Mouse (Mus musculus): Measurements from ENCODE around the gene Scn4a. TPM values are rescaled to one million over a fixed set of nuclear protein-coding genes. Genes with fewer than 3 reads are reported as not detected.
A peak's percentile ranks its signal among the peaks of the same experiment; 100 is the strongest.

The Scn4a gene
- polyA plus RNA-seq, 1 experiment from 2014 or later, result 0.05 TPM

- no peak for TF ChIP-seq CTCF (IDR thresholded peaks at IDR 0.05; ENCODE audit: low read depth)
Observed at GRCm38 (mm10) chr11:106390757-106391156, 37.7 kb upstream of the Scn4a start.

DNA sequence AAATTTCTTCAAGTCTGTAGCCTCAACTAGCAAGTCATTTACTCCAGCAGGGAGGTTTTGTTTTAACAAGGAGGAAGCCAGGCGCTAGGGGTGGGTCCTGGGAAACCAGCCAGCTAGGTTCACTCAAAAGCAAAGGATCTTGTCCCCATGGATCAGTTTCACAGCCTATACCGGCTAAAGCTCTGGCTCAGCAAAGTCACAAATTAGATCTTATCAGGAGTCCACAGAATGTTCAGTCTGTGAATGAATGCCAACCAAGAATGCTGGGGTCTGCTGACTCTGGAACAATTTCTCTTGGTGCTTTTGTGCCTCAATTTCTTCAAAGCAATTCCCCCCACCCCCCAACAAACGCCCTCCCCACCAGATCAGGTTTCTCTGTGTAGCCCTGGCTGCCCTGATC, 36.5 kb upstream of the Scn4a start:
- Histone ChIP-seq H3K27ac (ENCODE audit: low read depth) (no peak overlapping the region), H3K9ac (no peak overlapping the region), H3K4me3 (ENCODE audit: low read depth, low read length) (no peak overlapping the region), H3K4me1 (ENCODE audit: insufficient read depth) (0 out of 2 replicates have a peak, but pooled peaks cover 3% of the 10 kb centered on the region), H3K4me2 (no peak overlapping the region), H3K9me3 (ENCODE audit: low read depth, low read length) (no peaks in the 10 kb centered on the region), H3K36me3 (ENCODE audit: insufficient read depth) (no peaks in the 10 kb centered on the region), H3K27me3 (ENCODE audit: insufficient read depth, low read length) (no peaks in the 10 kb centered on the region)
- peak; percentile 50 for DNase-seq
- no peak for ATAC-seq (ENCODE audit: insufficient read depth)
- WGBS, result 10% methylated on average over 3 of the region's 3 CpGs
- no peak for TF ChIP-seq CTCF (IDR thresholded peaks at IDR 0.05; ENCODE audit: low read depth)

More at GRCm38 (mm10) chr11:106390757-106391156, 37.7 kb upstream of the Scn4a start:
- WGBS, result 33% methylated on average over 3 of the region's 3 CpGs
- ATAC-seq (ENCODE audit: insufficient read depth) (peak; percentile 39; the same call in 1 of the 2 replicates), DNase-seq (peak; percentile 20)
- H3K4me1 ChIP-seq (ENCODE audit: insufficient read depth), result 0 out of 2 replicates have a peak, but pooled peaks cover 3% of the 10 kb centered on the region
- H3K36me3 ChIP-seq (ENCODE audit: insufficient read depth), result no peaks in the 10 kb centered on the region
- no peak overlapping the region for H3K9ac ChIP-seq
- no peaks in the 10 kb centered on the region for H3K9me3 ChIP-seq (ENCODE audit: low read depth, low read length)
- no peak overlapping the region for H3K4me3 ChIP-seq (ENCODE audit: low read depth, low read length)
- no peak overlapping the region for H3K4me2 ChIP-seq
- H3K27me3 ChIP-seq (ENCODE audit: insufficient read depth, low read length), result no peaks in the 10 kb centered on the region
- H3K27ac ChIP-seq (ENCODE audit: low read depth), result no peak overlapping the region

DNA sequence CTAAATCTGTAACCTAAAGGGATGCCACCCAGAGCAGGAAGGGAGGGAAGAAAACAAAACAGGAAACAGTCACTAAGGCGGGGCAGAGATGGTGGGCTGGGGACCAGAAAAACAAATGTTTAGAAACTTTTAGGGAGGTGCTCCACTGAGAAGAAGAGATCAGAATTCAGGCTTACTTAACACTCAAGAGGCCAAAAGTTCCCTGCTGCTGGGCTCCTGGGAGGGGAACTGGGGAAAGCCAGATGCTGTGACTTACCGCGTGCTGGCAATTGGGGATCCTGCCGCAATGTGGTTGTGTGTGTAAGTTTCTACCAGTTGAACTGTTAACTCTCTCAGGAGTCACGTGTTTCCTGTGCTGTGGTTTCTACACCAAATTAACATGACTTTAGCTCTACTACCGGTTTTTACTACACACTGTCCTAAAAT, 34.7 kb upstream of the Scn4a start, which contains the start of gene Icam2:
TSS of gene Icam2 (minus strand) at position 285 of the 426 bp plus-strand sequence.
- H3K4me2 ChIP-seq, result no peak within 1 kb of the TSS

DNA sequence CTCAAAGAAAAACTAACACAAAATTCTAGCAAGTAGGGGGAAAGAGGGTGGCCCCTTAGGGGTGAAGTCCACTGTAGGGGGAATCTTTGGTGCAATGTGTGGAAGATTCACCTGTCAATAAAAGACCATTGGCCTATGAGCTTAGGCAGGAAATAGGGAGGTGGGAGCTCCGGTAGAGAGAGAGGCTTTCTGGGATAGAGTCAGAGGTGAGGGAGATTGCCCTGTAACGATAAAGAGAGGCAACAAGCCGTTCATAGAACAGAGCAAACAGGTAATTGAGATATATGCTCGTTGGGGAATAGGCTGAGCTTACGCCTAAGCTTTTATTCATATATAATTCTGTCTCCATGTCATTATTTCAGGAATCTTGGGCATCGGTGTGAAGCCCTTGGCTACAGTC, 33.9 kb upstream of the Scn4a start:
- ATAC-seq (ENCODE audit: insufficient read depth) (no peak), DNase-seq (no peak)
- H3K36me3 ChIP-seq (ENCODE audit: insufficient read depth), result no peaks in the 10 kb centered on the region
- H3K4me2 ChIP-seq, result no peak overlapping the region
- H3K4me3 ChIP-seq (ENCODE audit: low read depth, low read length), result no peak overlapping the region
- H3K4me1 ChIP-seq (ENCODE audit: insufficient read depth), result 0 out of 2 replicates have a peak, but pooled peaks cover 3% of the 10 kb centered on the region
- WGBS, result 60% methylated on average over 6 of the region's 6 CpGs
- no peaks in the 10 kb centered on the region for H3K27me3 ChIP-seq (ENCODE audit: insufficient read depth, low read length)
- no peak for TF ChIP-seq CTCF (IDR thresholded peaks at IDR 0.05; ENCODE audit: low read depth)
- no peaks in the 10 kb centered on the region for H3K9me3 ChIP-seq (ENCODE audit: low read depth, low read length)
- H3K9ac ChIP-seq, result no peak overlapping the region
- H3K27ac ChIP-seq (ENCODE audit: low read depth), result no peak overlapping the region

More for the DNA sequence above, 34.7 kb upstream of the Scn4a start, which contains the start of gene Icam2:
- 0 out of 2 replicates have a peak, but pooled peaks cover 3% of the 10 kb centered on the region for H3K4me1 ChIP-seq (ENCODE audit: insufficient read depth)
- H3K27ac ChIP-seq (ENCODE audit: low read depth), result no peak within 1 kb of the TSS
- TF ChIP-seq CTCF (IDR thresholded peaks at IDR 0.05; ENCODE audit: low read depth), result no peak
- no peaks in the 10 kb centered on the region for H3K9me3 ChIP-seq (ENCODE audit: low read depth, low read length)
- no peak for ATAC-seq (ENCODE audit: insufficient read depth)
- no peak within 1 kb of the TSS for H3K4me3 ChIP-seq (ENCODE audit: low read depth, low read length)
- H3K9ac ChIP-seq, result no peak within 1 kb of the TSS
- peak; percentile 19 for DNase-seq
- 65% methylated on average over 6 of the region's 6 CpGs for WGBS
- H3K36me3 ChIP-seq (ENCODE audit: insufficient read depth), result no peaks in the 10 kb centered on the region
- H3K27me3 ChIP-seq (ENCODE audit: insufficient read depth, low read length), result no peaks in the 10 kb centered on the region

DNA sequence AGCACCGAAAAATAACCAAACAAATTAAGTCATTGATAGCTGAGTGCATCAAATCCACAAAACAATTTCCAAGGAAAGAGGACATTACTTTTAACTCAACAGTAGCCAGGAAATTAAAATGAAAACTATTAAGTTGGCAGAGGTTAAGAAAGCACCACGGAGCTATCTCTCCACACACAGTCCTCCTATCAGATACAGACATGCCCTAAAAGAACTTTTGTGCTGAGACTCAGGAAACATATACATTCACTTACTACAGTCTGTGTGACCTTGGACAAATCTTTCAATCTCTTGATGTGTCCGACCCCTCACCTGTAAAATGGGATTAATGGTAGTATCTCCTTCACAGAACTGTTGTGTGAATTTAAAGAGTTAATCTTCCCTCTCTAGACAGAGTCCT, 33.3 kb upstream of the Scn4a start:
- WGBS, result 82% methylated on average over 3 of the region's 3 CpGs
- Histone ChIP-seq H3K4me1 (ENCODE audit: insufficient read depth) (0 out of 2 replicates have a peak, but pooled peaks cover 3% of the 10 kb centered on the region), H3K4me2 (no peak overlapping the region), H3K36me3 (ENCODE audit: insufficient read depth) (no peaks in the 10 kb centered on the region), H3K4me3 (ENCODE audit: low read depth, low read length) (no peak overlapping the region), H3K9me3 (ENCODE audit: low read depth, low read length) (no peaks in the 10 kb centered on the region), H3K9ac (no peak overlapping the region), H3K27me3 (ENCODE audit: insufficient read depth, low read length) (no peaks in the 10 kb centered on the region), H3K27ac (ENCODE audit: low read depth) (no peak overlapping the region)
- ATAC-seq (ENCODE audit: insufficient read depth), result no peak
- no peak for TF ChIP-seq CTCF (IDR thresholded peaks at IDR 0.05; ENCODE audit: low read depth)
- DNase-seq, result no peak

GRCm38 (mm10) chr11:106383051-106383790, 30.1 kb upstream of the Scn4a start:
- no peak overlapping the region for H3K4me3 ChIP-seq (ENCODE audit: low read depth, low read length)
- H3K27me3 ChIP-seq (ENCODE audit: insufficient read depth, low read length), result no peaks in the 10 kb centered on the region
- ATAC-seq (ENCODE audit: insufficient read depth), result no peak
- H3K9me3 ChIP-seq (ENCODE audit: low read depth, low read length), result no peaks in the 10 kb centered on the region
- no peak overlapping the region for H3K9ac ChIP-seq
- H3K36me3 ChIP-seq (ENCODE audit: insufficient read depth), result no peaks in the 10 kb centered on the region
- H3K4me2 ChIP-seq, result no peak overlapping the region
- peak overlapping the region; percentile 79 for H3K27ac ChIP-seq (ENCODE audit: low read depth)
- no peaks in the 10 kb centered on the region for H3K4me1 ChIP-seq (ENCODE audit: insufficient read depth)
- no peak for TF ChIP-seq CTCF (IDR thresholded peaks at IDR 0.05; ENCODE audit: low read depth)
- WGBS, result 71% methylated on average over 6 of the region's 6 CpGs
- peak; percentile 20 for DNase-seq

DNA sequence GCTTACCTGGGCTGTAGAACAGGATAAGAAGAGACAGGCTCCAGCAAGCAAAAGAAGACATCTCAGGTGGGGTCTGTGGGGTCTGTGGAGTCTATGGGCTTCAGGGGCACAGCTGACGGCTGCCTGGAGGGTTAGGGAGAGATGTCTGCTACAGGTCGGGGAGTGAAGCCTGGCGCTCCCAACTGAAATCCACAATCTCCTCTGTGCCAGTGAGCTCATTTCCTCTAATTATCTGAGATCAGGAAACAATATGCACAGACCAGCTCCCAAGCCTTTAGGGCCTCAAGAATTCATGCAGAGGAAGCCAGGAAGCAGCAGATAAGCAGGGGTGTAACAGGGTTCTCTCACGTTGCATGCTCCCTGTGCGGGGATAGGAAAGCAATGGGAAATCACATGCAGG, 29.3 kb upstream of the Scn4a start:
- H3K4me3 ChIP-seq (ENCODE audit: low read depth, low read length), result peak overlapping the region; percentile 29
- H3K27ac ChIP-seq (ENCODE audit: low read depth), result peak overlapping the region; percentile 81
- peak; percentile 44 for DNase-seq

More for the DNA sequence above, 29.3 kb upstream of the Scn4a start:
- Histone ChIP-seq H3K4me2 (peak overlapping the region; percentile 49), H3K36me3 (ENCODE audit: insufficient read depth) (no peaks in the 10 kb centered on the region), H3K9me3 (ENCODE audit: low read depth, low read length) (no peaks in the 10 kb centered on the region), H3K4me1 (ENCODE audit: insufficient read depth) (no peaks in the 10 kb centered on the region), H3K27me3 (ENCODE audit: insufficient read depth, low read length) (no peaks in the 10 kb centered on the region), H3K9ac (peak overlapping the region; percentile 32)
- 45% methylated on average over 5 of the region's 5 CpGs for WGBS
- TF ChIP-seq CTCF (IDR thresholded peaks at IDR 0.05; ENCODE audit: low read depth), result no peak
- peak; percentile 48 for ATAC-seq (ENCODE audit: insufficient read depth)

Data from lung, embryonic 14.5 days (tissue).